Mouse (Mus musculus) MEL (cell line): ENCODE data around the gene Znrf1. TPM values are rescaled to one million over a fixed set of nuclear protein-coding genes. Genes with fewer than 3 reads are reported as not detected.
A peak's percentile ranks its signal among the peaks of the same experiment; 100 is the strongest.

Experiments used
- DNase-seq: peaks from one replicate; pipeline ENCODE4 v3.0.0; 2011; ENCODE audit warnings: low read depth, low spot score
- H3K27ac ChIP-seq: 2 replicates; pipeline ENCODE4 v1.5.1; 2012; ENCODE audit warnings: low read depth, mild to moderate bottlenecking, control low read depth, low read length, moderate library complexity; ENCODE audit not compliant: control insufficient read depth
- H3K27me3 ChIP-seq, 2 experiments: fragments of 150-350 bp in 1 of 2; sonication (generic) in 1 of 2; 2 replicates each; pipeline ENCODE4 v1.6.1; 2012; ENCODE audit warnings: low read length in 2 of 2, mild to moderate bottlenecking in 2 of 2, improper control_type of control experiment in 1 of 2, moderate library complexity in 1 of 2; ENCODE audit not compliant: insufficient read depth in 2 of 2, control insufficient read depth in 1 of 2
- H3K36me3 ChIP-seq, 2 experiments: 2 replicates each; pipeline ENCODE4 v1.6.1; 2012 to 2014; ENCODE audit warnings: low read length in 2 of 2, improper control_type of control experiment in 1 of 2, inconsistent platforms in 1 of 2, mild to moderate bottlenecking in 1 of 2; ENCODE audit not compliant: insufficient read depth in 2 of 2, control insufficient read depth in 1 of 2
- H3K4me1 ChIP-seq, 2 experiments: fragments of 150-350 bp in 1 of 2; sonication (generic) in 1 of 2; 2 replicates each; pipeline ENCODE4 v1.6.1; 2012; ENCODE audit warnings: low read length in 2 of 2, improper control_type of control experiment in 1 of 2, mild to moderate bottlenecking in 1 of 2; ENCODE audit not compliant: insufficient read depth in 2 of 2, control insufficient read depth in 1 of 2
- H3K4me3 ChIP-seq, 2 experiments: fragments of 150-350 bp in 1 of 2; sonication (generic) in 1 of 2; 2 replicates each; pipeline ENCODE4 v1.5.1; 2012; ENCODE audit warnings: low read depth in 2 of 2, low read length in 2 of 2, mild to moderate bottlenecking in 2 of 2, moderate library complexity in 2 of 2, control low read depth in 1 of 2, improper control_type of control experiment in 1 of 2; ENCODE audit not compliant: control insufficient read depth in 1 of 2, insufficient read depth in 1 of 2
- H3K79me2 ChIP-seq: 2 replicates; pipeline ENCODE4 v1.6.1; 2012; ENCODE audit warnings: mild to moderate bottlenecking, low read length, moderate library complexity; ENCODE audit not compliant: control insufficient read depth, poor library complexity, insufficient read depth
- H3K9ac ChIP-seq: 2 replicates; pipeline ENCODE4 v1.6.1; 2012; ENCODE audit warnings: low read depth, mild to moderate bottlenecking, control low read depth, low read length, moderate library complexity; ENCODE audit not compliant: control insufficient read depth, poor library complexity, severe bottlenecking
- H3K9me3 ChIP-seq: fragments of 150-350 bp; sonication (generic); replicated peaks from 2 replicates; pipeline ENCODE4 v1.6.1; 2012; ENCODE audit warnings: mild to moderate bottlenecking, low read length, improper control_type of control experiment, moderate library complexity; ENCODE audit not compliant: insufficient read depth
- BHLHE40 ChIP-seq: IDR thresholded peaks from 2 replicates; pipeline ENCODE4 v1.6.1; 2012; ENCODE audit warnings: low read depth, mild to moderate bottlenecking, inconsistent platforms, low read length, improper control_type of control experiment, borderline replicate concordance
- CHD2 ChIP-seq: IDR thresholded peaks from 2 replicates; pipeline ENCODE4 v1.6.1; 2011; ENCODE audit warnings: low read length, improper control_type of control experiment
- CTCF ChIP-seq, 3 experiments: IDR thresholded peaks in 2 of 3; conservative IDR thresholded peaks in 1 of 3; 2 replicates each; pipeline ENCODE4 v1.5.1; 2011 to 2012; ENCODE audit warnings: low read length in 3 of 3, low read depth in 2 of 3, mild to moderate bottlenecking in 2 of 3, improper control_type of control experiment in 1 of 3, inconsistent platforms in 1 of 3, mixed read lengths in 1 of 3, moderate library complexity in 1 of 3; ENCODE audit not compliant: control insufficient read depth in 1 of 3, insufficient read depth in 1 of 3, poor library complexity in 1 of 3, severe bottlenecking in 1 of 3
- E2F4 ChIP-seq: IDR thresholded peaks from 2 replicates; pipeline ENCODE4 v1.6.1; 2011; ENCODE audit warnings: low read depth, low read length, improper control_type of control experiment, borderline replicate concordance
- ELF1 ChIP-seq: IDR thresholded peaks from 2 replicates; pipeline ENCODE4 v1.6.1; 2014; ENCODE audit warnings: low read depth, mild to moderate bottlenecking, inconsistent platforms, low read length, improper control_type of control experiment, moderate library complexity
- EP300 ChIP-seq, 2 experiments: IDR thresholded peaks; 2 replicates each; pipeline ENCODE4 v1.6.1; 2011; ENCODE audit warnings: improper control_type of control experiment in 2 of 2, low read length in 2 of 2, low read depth in 1 of 2, mild to moderate bottlenecking in 1 of 2
- ETS1 ChIP-seq: IDR thresholded peaks from 2 replicates; pipeline ENCODE4 v1.6.1; 2012; ENCODE audit warnings: low read depth, mild to moderate bottlenecking, inconsistent platforms, low read length, improper control_type of control experiment, moderate library complexity
- GATA1 ChIP-seq: IDR thresholded peaks from 2 replicates; pipeline ENCODE4 v1.6.1; 2011; ENCODE audit warnings: low read depth, low read length, improper control_type of control experiment
- HCFC1 ChIP-seq: IDR thresholded peaks from 2 replicates; pipeline ENCODE4 v1.6.1; 2012; ENCODE audit warnings: low read depth, mild to moderate bottlenecking, inconsistent platforms, low read length, improper control_type of control experiment, moderate library complexity
- JUND ChIP-seq: IDR thresholded peaks from 2 replicates; pipeline ENCODE4 v1.6.1; 2011; ENCODE audit warnings: low read depth, mild to moderate bottlenecking, improper control_type of control experiment, low read length
- MAFK ChIP-seq: IDR thresholded peaks from 2 replicates; pipeline ENCODE4 v1.6.1; 2011; ENCODE audit warnings: low read depth, mild to moderate bottlenecking, low read length, improper control_type of control experiment, borderline replicate concordance
- MAZ ChIP-seq: IDR thresholded peaks from 2 replicates; pipeline ENCODE4 v1.6.1; 2012; ENCODE audit warnings: low read depth, mild to moderate bottlenecking, inconsistent platforms, low read length, improper control_type of control experiment
- MEF2A ChIP-seq: IDR thresholded peaks from 2 replicates; pipeline ENCODE4 v1.6.1; 2014; ENCODE audit warnings: low read depth, mild to moderate bottlenecking, inconsistent platforms, low read length, improper control_type of control experiment; ENCODE audit not compliant: poor library complexity, insufficient replicate concordance, severe bottlenecking; ENCODE audit errors: extremely low read depth
- MXI1 ChIP-seq: IDR thresholded peaks from 2 replicates; pipeline ENCODE4 v1.6.1; 2011; ENCODE audit warnings: mild to moderate bottlenecking, low read depth, low read length, improper control_type of control experiment
- MYB ChIP-seq: IDR thresholded peaks from 2 replicates; pipeline ENCODE4 v1.6.1; 2011; ENCODE audit warnings: mild to moderate bottlenecking, low read depth, low read length, improper control_type of control experiment
- MYC ChIP-seq: IDR thresholded peaks from 2 replicates; pipeline ENCODE4 v1.6.1; 2011; ENCODE audit warnings: low read depth, mild to moderate bottlenecking, low read length, improper control_type of control experiment, moderate library complexity
- NELFE ChIP-seq: IDR thresholded peaks from 2 replicates; pipeline ENCODE4 v1.6.1; 2011; ENCODE audit warnings: low read depth, low read length, improper control_type of control experiment
- NRF1 ChIP-seq: IDR thresholded peaks from 2 replicates; pipeline ENCODE4 v1.6.1; 2014; ENCODE audit warnings: low read depth, mild to moderate bottlenecking, inconsistent platforms, low read length, improper control_type of control experiment, moderate library complexity; ENCODE audit not compliant: poor library complexity, insufficient read depth, severe bottlenecking
- POLR2A ChIP-seq, 2 experiments: IDR thresholded peaks; 2 replicates each; pipeline ENCODE4 v1.6.1; 2011 to 2012; ENCODE audit warnings: low read length in 2 of 2, mild to moderate bottlenecking in 2 of 2, control low read depth in 1 of 2, improper control_type of control experiment in 1 of 2, low read depth in 1 of 2, moderate library complexity in 1 of 2; ENCODE audit not compliant: control insufficient read depth in 1 of 2, insufficient read depth in 1 of 2, poor library complexity in 1 of 2
- POLR2AphosphoS2 ChIP-seq: IDR thresholded peaks from 2 replicates; pipeline ENCODE4 v1.6.1; 2011; ENCODE audit warnings: low read length, improper control_type of control experiment
- POLR2AphosphoS5 ChIP-seq: IDR thresholded peaks from 2 replicates; pipeline ENCODE4 v1.6.1; 2012; ENCODE audit warnings: low read depth, borderline replicate concordance, mild to moderate bottlenecking, inconsistent platforms, low read length, moderate library complexity, mixed read lengths
- SMC3 ChIP-seq: IDR thresholded peaks from 2 replicates; pipeline ENCODE4 v1.6.1; 2011; ENCODE audit warnings: low read depth, low read length, improper control_type of control experiment
- TAL1 ChIP-seq: IDR thresholded peaks from 2 replicates; pipeline ENCODE4 v1.6.1; 2012; ENCODE audit warnings: mild to moderate bottlenecking, inconsistent platforms, low read length, moderate library complexity, mixed read lengths
- TBP ChIP-seq: IDR thresholded peaks from 2 replicates; pipeline ENCODE4 v1.8.0; 2011; ENCODE audit warnings: low read depth, low read length, improper control_type of control experiment
- TCF12 ChIP-seq: IDR thresholded peaks from 2 replicates; pipeline ENCODE4 v1.6.1; 2014; ENCODE audit warnings: low read depth, mild to moderate bottlenecking, inconsistent platforms, low read length, improper control_type of control experiment, moderate library complexity
- USF1 ChIP-seq: IDR thresholded peaks from 2 replicates; pipeline ENCODE4 v1.6.1; 2014; ENCODE audit warnings: low read depth, mild to moderate bottlenecking, inconsistent platforms, low read length, improper control_type of control experiment, moderate library complexity
- USF2 ChIP-seq, 2 experiments: IDR thresholded peaks; 2 replicates each; pipeline ENCODE4 v1.6.1; 2011 to 2012; ENCODE audit warnings: improper control_type of control experiment in 2 of 2, low read length in 2 of 2, borderline replicate concordance in 1 of 2, inconsistent platforms in 1 of 2, low read depth in 1 of 2, mild to moderate bottlenecking in 1 of 2; ENCODE audit not compliant: insufficient read depth in 1 of 2
- ZKSCAN1 ChIP-seq: IDR thresholded peaks from 2 replicates; pipeline ENCODE4 v1.6.1; 2012; ENCODE audit warnings: low read depth, mild to moderate bottlenecking, inconsistent platforms, low read length, improper control_type of control experiment, moderate library complexity
- ZMIZ1 ChIP-seq: IDR thresholded peaks from 2 replicates; pipeline ENCODE4 v1.6.1; 2012; ENCODE audit warnings: low read depth, mild to moderate bottlenecking, inconsistent platforms, low read length, improper control_type of control experiment, moderate library complexity
- ZNF384 ChIP-seq: IDR thresholded peaks from 2 replicates; pipeline ENCODE4 v1.6.1; 2012; ENCODE audit warnings: low read depth, mild to moderate bottlenecking, inconsistent platforms, low read length, improper control_type of control experiment
- polyA plus RNA-seq, 2 experiments: library from polyadenylated mRNA; stranded (reverse) in 1 of 2; unstranded in 1 of 2; fragments of >175 nt in 1 of 2; fragments of >200 nt in 1 of 2; gene quantifications; 2 replicates each; pipeline versions ENCODE4 v1.2.1 to v1.2.4; 2012; ENCODE audit warnings: low replicate concordance in 2 of 2, low read depth in 1 of 2; ENCODE audit not compliant: insufficient read length in 2 of 2, insufficient read depth in 1 of 2, missing spikeins in 1 of 2
- total RNA-seq: library from RNA; depleted of rRNA; stranded (reverse); fragments of 300-350 nt; gene quantifications from 2 replicates; pipeline ENCODE4 v1.2.3, GENCODE M21; 2012

Znrf1 gene
- total and polyA plus RNA-seq, 3 experiments, result 18.4 to 36.0 TPM; not detected in 1

- peaks cover 48 to 55% of the 10 kb centered on the region in 2 experiments for H3K4me1 ChIP-seq
- no peaks in the 10 kb centered on the region for H3K27me3 ChIP-seq
- peaks cover 7% of the 10 kb centered on the region for H3K79me2 ChIP-seq
- no peak for TF ChIP-seq SMC3
- no peak for TF ChIP-seq MYC
- TF ChIP-seq, all 39 proteins: peak for 0
- Histone ChIP-seq H3K9me3 (no peaks in the 10 kb centered on the region), H3K36me3 (peaks cover 0 to 60% of the 10 kb centered on the region in 2 experiments; a peak in 2 of 4 replicates), H3K4me3 (no peak overlapping the region), H3K27ac (no peak overlapping the region; the same call in 1 of the 2 replicates), H3K9ac (no peak overlapping the region)
- no peak for DNase-seq
Observed at GRCm38 (mm10) chr8:111564093-111564492, 28.2 kb downstream of the Znrf1 start.

- H3K79me2 ChIP-seq, result peaks cover 10% of the 10 kb centered on the region
- peak overlapping the region; percentile 1 to 46; a peak in 1 of 4 replicates for H3K4me3 ChIP-seq
- peaks cover 48 to 61% of the 10 kb centered on the region in 2 experiments for H3K4me1 ChIP-seq
- H3K27me3 ChIP-seq, result no peaks in the 10 kb centered on the region
- DNase-seq, result peak; percentile 74
- no peaks in the 10 kb centered on the region for H3K9me3 ChIP-seq
- peak overlapping the region; percentile 87 for H3K27ac ChIP-seq
- H3K9ac ChIP-seq, result peak overlapping the region; percentile 42
- peaks cover 0 to 66% of the 10 kb centered on the region in 2 experiments; a peak in 2 of 4 replicates for H3K36me3 ChIP-seq
- TF ChIP-seq MAFK (peak; percentile 28; the same call in 1 of the 2 replicates), NELFE (no peak), USF1 (no peak), ETS1 (peak; percentile 82), JUND (peak; percentile 99), NRF1 (no peak), POLR2AphosphoS5 (no peak), ZKSCAN1 (no peak), MYC (no peak), TCF12 (peak; percentile 81), MXI1 (peak; percentile 68), E2F4 (no peak), MAZ (peak; percentile 77), ZMIZ1 (no peak), HCFC1 (peak; percentile 37; the same call in 1 of the 2 replicates), ELF1 (peak; percentile 45; the same call in 1 of the 2 replicates), BHLHE40 (peak; percentile 52; the same call in 1 of the 2 replicates), ZNF384 (no peak), CHD2 (no peak), USF2 (IDR thresholded peaks at IDR 0.05; ENCODE audit: borderline replicate concordance in 1 of 2, insufficient read depth in 1 of 2, low read depth in 1 of 2, low read length in 2 of 2) (no peak), MEF2A (no peak), POLR2AphosphoS2 (no peak), TBP (no peak), SMC3 (peak; percentile 5; the same call in 1 of the 2 replicates), CTCF (IDR thresholded peaks at IDR 0.05 in 2 of 3, conservative IDR thresholded peaks at IDR 0.05 in 1 of 3; ENCODE audit: control insufficient read depth in 1 of 3, insufficient read depth in 1 of 3, low read depth in 2 of 3, low read length in 3 of 3, poor library complexity in 1 of 3, severe bottlenecking in 1 of 3) (no peak), GATA1 (peak; percentile 35; the same call in 1 of the 2 replicates), TAL1 (peak; percentile 26; the same call in 1 of the 2 replicates), POLR2A (IDR thresholded peaks at IDR 0.05; ENCODE audit: control insufficient read depth in 1 of 2, insufficient read depth in 1 of 2, low read depth in 1 of 2, low read length in 2 of 2, poor library complexity in 1 of 2) (no peak), EP300 (IDR thresholded peaks at IDR 0.05; ENCODE audit: low read depth in 1 of 2, low read length in 2 of 2) (peak; percentile 36 to 65), MYB (0 out of 2 replicates have a peak, but pooled peaks have one; percentile 42)
Observed at GRCm38 (mm10) chr8:111565784-111566191, 29.9 kb downstream of the Znrf1 start.
